Mouse (Mus musculus) B cell, adult 2 months (primary cell): Measurements from ENCODE around the gene Kcna10.

Experiments used
- DNase-seq, 2 experiments: peaks; one replicate each; pipeline ENCODE4 v3.0.0; 2022

Gene Kcna10

GRCm38 (mm10) chr3:107182756-107183155 is at the start of gene Kcna10:
TSS of gene Kcna10 (plus strand) at chr3:107183056.
- DNase-seq: no peak

- DNase-seq: no peak
These were observed 48.4 kb upstream of the Kcna10 start for GRCm38 (mm10) chr3:107134457-107134856.

GRCm38 (mm10) chr3:107147126-107147525 is 35.7 kb upstream of the Kcna10 start:
- no peak for DNase-seq

GRCm38 (mm10) chr3:107149006-107149405 is 33.9 kb upstream of the Kcna10 start:
- DNase-seq: peak; percentile 59 to 60

GRCm38 (mm10) chr3:107150469-107150868 is 32.4 kb upstream of the Kcna10 start:
- no peak for DNase-seq

- DNase-seq: no peak
These were observed 31.9 kb upstream of the Kcna10 start for GRCm38 (mm10) chr3:107150872-107151540.

- DNase-seq: no peak
These were observed 28.8 kb upstream of the Kcna10 start for GRCm38 (mm10) chr3:107153772-107154655.

GRCm38 (mm10) chr3:107158856-107159255 is 24.0 kb upstream of the Kcna10 start:
- no peak for DNase-seq

- peak; percentile 12 to 17 for DNase-seq
These were observed 23.4 kb upstream of the Kcna10 start for GRCm38 (mm10) chr3:107159418-107159817.

GRCm38 (mm10) chr3:107159859-107160324 is 23.0 kb upstream of the Kcna10 start:
- DNase-seq: no peak

GRCm38 (mm10) chr3:107162741-107163140 is 20.1 kb upstream of the Kcna10 start:
- no peak for DNase-seq

GRCm38 (mm10) chr3:107169552-107169951 is 13.3 kb upstream of the Kcna10 start:
- DNase-seq: no peak

GRCm38 (mm10) chr3:107171964-107172363 is 10.9 kb upstream of the Kcna10 start:
- DNase-seq: no peak

GRCm38 (mm10) chr3:107172556-107172955 is 10.3 kb upstream of the Kcna10 start:
- no peak for DNase-seq

- DNase-seq: no peak
These were observed 7.4 kb upstream of the Kcna10 start for GRCm38 (mm10) chr3:107175486-107175885.

- no peak for DNase-seq
These were observed 6.4 kb upstream of the Kcna10 start for GRCm38 (mm10) chr3:107176501-107176900.

- DNase-seq: no peak
These were observed 2.0 kb upstream of the Kcna10 start for GRCm38 (mm10) chr3:107180860-107181259.

- no peak for DNase-seq
These were observed 322 bp downstream of the Kcna10 start for GRCm38 (mm10) chr3:107183178-107183577.

GRCm38 (mm10) chr3:107185597-107185996 is 2.7 kb downstream of the Kcna10 start:
- DNase-seq: no peak

- no peak for DNase-seq
These were observed 4.2 kb downstream of the Kcna10 start for GRCm38 (mm10) chr3:107187022-107187421.

GRCm38 (mm10) chr3:107188226-107188899 is 5.5 kb downstream of the Kcna10 start:
- DNase-seq: peak in 1 of 2 experiments; percentile 16

- DNase-seq: no peak
These were observed 18.7 kb downstream of the Kcna10 start for GRCm38 (mm10) chr3:107201310-107202180.
